Mouse (Mus musculus) spleen, adult 18-20 months (tissue): ENCODE measurements around the gene Adamts13.
A peak's percentile ranks its signal among the peaks of the same experiment; 100 is the strongest.

Experiments
- DNase-seq, 2 experiments: peaks; one replicate each; pipeline ENCODE4 v3.0.0; 2022; ENCODE audit warnings: mixed read lengths in 2 of 2

Adamts13 gene

DNA sequence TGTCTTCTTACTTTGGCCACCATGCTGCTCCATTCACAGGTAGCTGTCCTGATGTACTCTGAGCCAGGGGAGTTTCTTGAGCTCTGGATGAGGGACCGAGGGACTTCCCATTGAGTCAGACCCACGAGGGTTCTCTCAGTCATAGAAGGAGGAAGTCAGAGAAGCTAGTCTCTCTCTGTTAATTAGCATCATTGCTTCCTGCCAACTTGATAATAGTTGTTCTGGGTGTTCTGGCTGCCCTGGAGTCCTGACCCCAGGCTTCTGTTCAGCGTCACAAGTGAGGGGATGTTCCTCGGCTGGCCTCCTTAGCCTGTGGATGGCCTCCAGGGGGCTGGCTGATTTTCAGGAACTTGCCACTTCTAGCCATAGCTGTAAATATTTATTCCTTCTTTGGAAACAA is 744 bp downstream of the Adamts13 start:
- DNase-seq = peak; percentile 13

- no peak for DNase-seq
Measured at GRCm38 (mm10) chr2:26980361-26980760, 7.1 kb downstream of the Adamts13 start.

DNA sequence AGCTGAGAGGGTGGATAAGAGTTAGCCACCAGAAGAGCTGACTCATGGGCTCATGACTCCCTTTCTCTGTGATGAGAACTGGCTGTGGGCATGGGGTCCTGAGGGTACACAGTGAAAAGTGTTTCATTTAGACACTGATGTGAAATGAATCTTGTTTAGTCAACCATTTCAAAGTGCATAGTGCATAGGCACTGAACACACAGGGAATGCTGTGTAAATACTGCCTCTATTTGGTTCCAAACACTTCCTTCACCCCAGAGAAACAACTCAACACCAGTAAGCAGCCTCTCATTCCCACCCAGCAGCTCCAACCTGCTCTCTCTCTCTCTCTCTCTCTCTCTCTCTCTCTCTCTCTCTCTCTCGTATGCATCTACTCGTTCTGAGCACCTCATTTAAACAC is 11.0 kb downstream of the Adamts13 start:
- DNase-seq = no peak

- no peak for DNase-seq
Measured at GRCm38 (mm10) chr2:26984640-26985039, 11.4 kb downstream of the Adamts13 start.

DNA sequence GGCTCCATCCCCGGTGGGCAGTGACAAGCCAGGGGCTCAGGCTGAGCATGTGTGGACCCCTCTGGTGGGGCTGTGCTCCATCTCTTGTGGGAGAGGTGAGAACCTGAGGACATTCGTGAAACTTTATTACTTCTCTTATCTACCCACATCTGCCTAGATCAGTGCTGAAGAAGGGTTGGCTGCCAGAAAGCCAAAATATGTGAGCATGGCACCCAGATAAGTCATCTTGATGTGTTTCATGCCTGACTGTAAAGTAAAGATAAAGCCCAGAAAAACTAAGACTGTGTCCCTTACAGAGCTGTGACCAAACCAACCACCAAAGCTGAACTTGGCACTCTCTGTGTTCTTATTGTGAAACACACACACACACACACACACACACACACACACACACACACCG is 20.7 kb downstream of the Adamts13 start:
- no peak for DNase-seq

GRCm38 (mm10) chr2:26997498-26997897 is 24.3 kb downstream of the Adamts13 start:
- DNase-seq = no peak

GRCm38 (mm10) chr2:26997993-26998392 is 24.8 kb downstream of the Adamts13 start:
- no peak for DNase-seq

DNA sequence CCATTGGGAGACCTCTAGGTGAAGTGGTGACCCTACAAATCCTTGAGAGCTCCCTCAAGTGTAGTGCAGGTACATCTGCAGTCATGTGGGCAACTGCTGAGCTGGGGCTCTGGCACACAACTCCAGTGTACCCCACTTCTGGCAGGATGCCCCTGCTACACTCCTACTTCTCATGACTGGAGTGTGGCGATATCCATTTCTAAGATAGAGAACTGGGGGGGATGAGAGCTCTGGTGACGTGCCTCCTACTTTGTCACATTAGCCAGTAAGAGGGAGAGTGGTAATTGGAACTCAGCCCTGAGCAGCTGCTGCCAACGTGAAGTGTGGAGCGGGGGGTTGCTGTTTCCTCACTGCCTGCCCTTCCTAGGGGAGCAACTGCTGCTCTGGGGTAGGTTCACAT is 33.0 kb downstream of the Adamts13 start:
- DNase-seq = no peak

DNA sequence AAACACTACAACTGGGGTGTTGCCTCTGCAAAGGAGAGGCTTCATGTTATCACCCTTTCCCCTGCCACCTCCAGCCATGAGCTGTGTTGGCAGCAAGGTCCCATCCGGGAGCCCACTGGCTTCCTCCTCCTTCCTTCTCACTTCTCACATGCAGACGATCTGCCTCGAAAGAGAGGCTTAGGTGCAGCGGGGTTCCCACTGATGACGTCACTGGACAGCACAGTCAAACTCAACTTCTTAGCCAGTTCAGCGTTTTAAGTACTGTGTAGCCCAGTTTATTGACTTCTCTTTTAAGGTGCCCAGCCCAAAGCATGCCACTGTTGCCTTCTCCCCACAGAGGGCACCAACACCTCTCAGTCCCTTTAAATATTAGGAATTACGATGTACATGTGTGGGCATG is 34.5 kb downstream of the Adamts13 start:
- no peak for DNase-seq

DNA sequence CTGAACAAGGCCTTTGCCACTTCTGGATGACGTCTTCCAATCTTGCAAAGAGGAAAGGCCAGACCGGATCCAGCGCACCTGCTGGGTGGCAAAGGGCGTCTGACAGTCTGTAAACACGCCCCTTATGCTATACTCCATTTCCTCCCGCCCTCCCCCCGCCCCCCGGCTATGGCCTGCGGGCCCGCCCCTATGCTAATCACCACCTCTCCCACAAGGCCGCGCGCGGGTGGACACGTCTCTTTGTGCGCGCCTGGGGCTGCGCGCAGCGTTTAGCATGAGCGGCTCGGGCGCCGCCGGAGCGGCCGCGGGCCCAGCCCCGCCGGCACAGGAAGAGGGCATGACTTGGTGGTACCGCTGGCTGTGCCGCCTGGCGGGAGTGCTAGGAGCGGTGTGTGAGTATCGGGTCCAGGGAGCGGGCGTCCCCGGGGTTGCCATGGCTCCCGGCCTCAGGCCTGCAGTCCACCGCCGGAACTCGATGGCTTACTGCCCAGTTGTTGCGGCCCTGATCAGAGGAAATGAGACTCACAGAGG is 36.6 kb downstream of the Adamts13 start, which contains the start of gene Cacfd1:
Cacfd1 (plus strand) TSS at position 213 of the 531 bp plus-strand sequence.
- DNase-seq = peak; percentile 84 to 85

DNA sequence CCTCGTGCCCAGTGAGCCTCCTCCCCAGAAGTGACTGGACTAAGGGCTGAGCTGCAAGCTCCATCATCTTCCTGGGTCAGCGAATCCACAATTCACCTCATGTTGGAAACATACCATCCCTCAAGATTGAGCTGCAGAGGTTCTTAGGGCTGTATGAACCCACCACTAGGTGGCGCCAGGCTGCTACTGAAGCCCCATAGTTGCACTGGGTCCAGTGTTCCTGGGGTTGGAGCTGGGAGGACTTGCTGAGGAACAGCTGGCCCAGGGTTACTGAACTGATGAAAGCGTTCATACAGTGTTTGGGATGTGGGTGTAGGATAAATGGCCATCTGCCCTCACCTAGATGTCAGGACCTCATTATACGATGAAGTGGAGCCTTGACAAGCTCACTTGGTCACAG is 44.6 kb downstream of the Adamts13 start:
- peak; percentile 43 to 81 for DNase-seq

DNA sequence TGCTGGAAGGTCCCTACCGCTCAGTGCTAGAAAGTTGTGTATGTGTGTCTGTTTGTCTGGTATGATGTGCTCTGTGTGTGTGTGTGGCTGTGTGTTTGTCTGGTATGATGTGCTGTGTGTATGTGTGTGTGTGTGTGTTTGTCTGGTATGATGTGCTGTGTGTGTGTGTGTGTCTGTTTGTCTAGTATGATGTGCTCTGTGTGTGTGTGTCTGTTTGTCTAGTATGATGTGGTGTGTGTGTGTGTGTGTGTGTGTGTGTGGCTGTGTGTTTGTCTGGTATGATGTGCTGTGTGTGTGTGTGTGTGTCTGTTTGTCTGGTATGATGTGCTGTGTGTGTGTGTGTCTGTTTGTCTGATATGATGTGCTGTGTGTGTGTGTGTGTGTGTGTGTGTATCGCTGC is 46.3 kb downstream of the Adamts13 start:
- no peak for DNase-seq

- DNase-seq = no peak
Measured at GRCm38 (mm10) chr2:27021103-27021502, 47.9 kb downstream of the Adamts13 start.

DNA sequence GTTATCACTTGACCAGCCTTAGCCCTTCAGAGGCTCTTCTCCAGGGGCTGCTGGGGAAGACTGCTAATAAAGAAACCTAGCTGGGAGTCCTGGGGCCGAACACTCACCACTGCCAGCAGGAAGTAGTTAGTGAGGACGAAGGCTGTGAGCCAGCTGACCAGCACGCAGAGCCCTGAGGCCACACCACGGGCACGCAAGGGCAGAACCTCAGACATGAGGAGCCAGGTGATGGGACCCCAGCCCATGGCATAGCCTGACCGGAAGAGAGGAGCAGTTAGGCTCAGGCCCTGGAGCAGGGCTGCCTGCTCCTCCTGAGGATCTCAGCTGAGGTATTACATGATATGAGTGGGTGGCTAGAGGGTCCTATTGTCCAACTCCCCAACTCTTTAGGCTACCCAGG is 49.4 kb downstream of the Adamts13 start:
- DNase-seq = no peak

DNA sequence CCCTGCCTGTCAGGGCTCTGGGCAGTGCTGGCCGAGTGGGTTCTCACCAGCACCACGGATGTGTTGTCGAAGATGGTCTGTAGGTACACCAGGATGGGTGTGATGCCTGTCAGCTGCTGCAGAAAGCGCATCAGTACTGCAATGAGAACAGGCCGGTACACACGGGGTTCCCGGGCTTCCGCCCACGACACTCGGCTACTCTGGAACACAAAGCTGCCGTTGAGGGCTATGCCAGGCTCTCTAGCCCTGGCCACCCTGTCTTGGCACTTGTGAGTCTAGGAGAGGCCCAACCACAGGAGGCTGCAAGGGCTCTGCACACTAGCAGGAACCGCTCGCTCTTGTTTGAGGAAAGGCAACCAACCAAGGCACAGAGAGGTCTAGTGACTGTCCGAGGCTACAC is 50.9 kb downstream of the Adamts13 start:
- no peak for DNase-seq

DNA sequence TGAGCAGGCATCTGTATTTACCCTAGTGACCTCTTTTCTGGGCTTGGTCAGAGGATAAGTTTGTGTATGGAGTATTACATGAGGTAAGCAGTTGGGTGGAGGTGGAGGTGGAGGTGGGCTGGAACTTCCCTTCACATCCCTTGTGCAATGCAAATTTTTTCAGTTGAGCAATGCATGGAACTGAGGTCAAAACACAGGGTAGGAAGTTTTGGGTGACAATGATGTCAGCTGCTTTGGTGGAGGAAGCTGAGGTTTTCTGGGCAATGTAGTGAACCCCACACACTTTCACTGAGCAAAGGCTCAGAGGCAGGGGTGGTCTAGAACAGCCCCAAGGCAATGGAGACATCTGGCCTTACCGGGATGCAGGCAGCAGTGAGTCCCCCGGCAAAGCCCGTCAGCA is 52.3 kb downstream of the Adamts13 start:
- DNase-seq = no peak

GRCm38 (mm10) chr2:27026332-27026731 is 53.1 kb downstream of the Adamts13 start:
- no peak for DNase-seq

DNA sequence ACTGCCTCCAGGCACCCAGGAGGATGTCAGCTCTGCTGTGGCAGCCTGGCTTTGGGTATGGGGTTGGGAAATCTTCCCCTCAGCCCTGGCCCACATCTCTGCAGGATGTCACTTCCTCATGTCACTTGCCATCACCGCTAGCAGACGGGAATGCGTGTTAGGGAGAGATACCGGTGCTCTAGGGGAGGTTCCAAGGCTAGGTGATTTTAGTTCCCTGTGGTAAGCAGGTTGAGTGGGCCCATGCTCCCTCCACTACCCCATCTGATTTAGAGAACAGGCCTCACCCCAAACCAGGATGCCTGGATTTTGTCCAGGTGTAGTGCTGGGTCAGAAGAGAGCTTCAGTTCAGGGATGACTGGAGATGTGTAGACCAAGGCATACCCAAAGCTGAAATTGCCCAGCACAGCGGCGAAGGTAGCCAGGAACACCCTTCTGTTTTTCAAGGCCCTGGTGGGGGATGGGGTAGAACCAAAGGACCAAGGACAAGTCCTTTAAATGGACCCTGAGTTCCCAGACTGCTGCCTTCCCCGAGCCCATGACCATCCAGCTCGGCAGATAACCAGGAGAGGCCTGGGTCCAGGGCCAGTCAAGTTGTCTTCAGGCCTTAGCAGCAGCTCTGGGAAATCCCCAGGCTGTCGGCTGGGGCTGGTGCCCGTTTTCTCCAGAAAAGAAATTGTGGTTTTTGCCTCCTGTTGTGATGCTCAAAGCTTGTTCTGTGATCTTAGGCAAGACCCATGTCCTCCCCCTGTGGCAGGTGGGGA is 53.8 kb downstream of the Adamts13 start:
- DNase-seq = no peak

DNA sequence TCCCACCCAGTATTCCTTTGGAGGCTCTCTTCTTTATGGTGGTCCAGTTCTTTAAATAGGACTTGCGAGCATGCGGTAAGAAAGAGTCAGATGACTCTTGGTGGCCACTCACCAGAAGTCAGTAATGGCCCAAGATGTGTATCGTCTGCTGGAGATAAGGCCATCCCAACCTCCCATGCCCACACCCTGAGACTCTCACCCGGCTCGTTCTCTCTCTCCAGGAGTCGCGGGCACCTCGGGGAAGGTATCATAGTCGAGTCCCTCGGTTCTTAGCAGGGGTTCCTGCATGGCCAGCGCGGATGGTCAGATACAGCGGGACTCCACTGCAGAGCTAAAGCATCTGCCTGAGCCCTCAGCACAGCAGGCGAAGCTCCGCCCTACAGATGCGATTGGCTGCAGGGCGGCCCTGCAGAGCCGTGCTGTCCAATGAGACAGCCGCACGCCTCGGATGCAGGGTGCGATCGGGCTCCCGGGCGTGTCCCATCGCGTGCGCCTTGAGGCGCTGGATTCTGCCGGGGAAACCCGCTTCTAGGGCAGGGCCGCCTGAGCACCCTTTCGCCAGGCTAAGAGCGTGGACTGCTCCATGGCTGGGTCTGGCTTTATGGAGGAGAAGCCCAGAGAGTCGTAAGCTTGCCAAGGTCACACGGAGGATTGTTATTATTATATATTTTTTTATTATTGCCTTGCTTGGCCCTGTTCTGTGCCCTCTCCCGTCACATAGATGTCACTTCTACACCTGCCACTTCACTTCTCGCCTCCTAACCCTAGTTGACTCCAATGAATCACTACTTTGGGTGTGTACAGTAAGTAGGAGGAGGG is 54.6 kb downstream of the Adamts13 start, which contains the start of gene Slc2a6:
Slc2a6 (minus strand) TSS at position 381 of the 819 bp plus-strand sequence.
- DNase-seq = peak; percentile 80 to 81

DNA sequence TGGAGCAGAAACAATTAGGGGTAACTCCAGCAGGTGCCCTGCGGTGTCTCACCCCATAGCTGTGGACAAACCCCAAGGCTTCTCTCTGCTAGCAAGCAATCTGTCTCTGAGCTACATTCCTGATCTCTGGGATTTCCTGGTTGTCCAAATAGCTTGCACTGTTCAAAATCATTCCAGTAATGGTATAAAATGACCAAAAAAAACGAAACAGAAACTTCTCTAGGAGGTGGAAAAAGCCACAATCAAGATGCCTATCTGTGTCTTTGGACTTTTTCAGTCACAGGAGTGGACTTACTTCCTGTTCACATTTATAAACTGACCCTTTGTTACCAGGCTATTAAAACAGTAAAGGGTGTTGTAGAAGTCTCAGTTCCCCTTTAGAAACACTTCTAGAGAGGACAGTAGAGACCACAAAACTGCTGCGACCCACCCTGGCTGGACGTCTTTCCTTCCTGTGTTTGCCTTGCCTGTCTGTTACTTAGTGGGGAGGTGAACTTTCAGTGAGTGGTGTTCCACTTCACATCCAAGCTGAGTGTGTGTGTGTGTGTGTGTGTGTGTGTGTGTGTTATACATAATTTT is 55.3 kb downstream of the Adamts13 start:
- DNase-seq = no peak

DNA sequence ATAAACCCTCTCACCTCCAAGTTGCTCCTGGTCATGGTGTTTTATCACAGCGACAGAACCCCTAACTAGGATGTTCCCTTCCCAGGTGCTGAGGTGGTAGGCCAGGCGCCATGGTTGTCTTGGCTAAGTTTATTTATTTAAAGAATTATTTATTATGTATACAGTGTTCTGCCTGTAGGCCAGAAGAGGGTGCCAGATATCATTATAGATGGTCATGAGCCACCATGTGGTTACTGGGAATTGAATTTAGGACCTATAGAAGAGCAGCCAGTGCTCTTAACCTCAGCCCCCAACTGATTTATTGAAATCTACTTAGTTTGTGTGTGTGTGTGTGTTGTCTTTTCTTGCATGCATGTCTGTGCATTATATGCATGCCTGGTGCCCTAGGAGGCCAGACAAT is 59.1 kb downstream of the Adamts13 start:
- no peak for DNase-seq

- no peak for DNase-seq
Measured at GRCm38 (mm10) chr2:27036003-27036402, 62.8 kb downstream of the Adamts13 start.

DNA sequence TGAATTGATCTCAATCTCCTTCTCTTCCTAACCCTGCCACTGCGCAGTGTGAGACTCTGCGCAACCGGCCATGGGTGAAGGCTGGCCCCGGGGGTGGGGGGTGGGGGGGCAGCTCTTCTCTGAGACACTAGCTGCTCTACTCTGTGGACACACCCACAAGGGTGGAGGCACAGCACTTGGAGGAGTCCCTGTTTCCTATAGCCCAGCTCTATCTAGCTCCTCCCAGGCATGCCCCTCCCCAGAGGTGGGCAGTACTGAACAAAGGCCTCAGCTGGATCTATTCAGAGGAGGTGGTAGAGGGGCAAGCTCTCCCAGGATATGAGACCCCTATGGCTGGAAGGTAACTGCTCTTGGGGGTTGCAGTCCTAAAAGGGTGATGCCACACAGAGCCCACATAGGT is 63.8 kb downstream of the Adamts13 start:
- DNase-seq = no peak
